30 mouse cellular contexts compared by ENCODE assay signal in genomic region chr5:65324758-65325355, GRCm38 (mm10). TPM values are rescaled to one million over a fixed set of nuclear protein-coding genes. Genes with fewer than 3 reads are reported as not detected.
DNase-seq lines count a peak whose midpoint lies in the region; ATAC-seq and TF ChIP-seq lines count a peak whose summit lies in the region.
"Had no signal": no experiment of that assay in that cellular context is flagged by ENCODE, and none has a peak within 500 bp of the region (broad histone marks: within the 10 kb centered on the region; RNA-seq: fewer than 3 reads in every experiment).

No protein-coding gene starts in this region.

- no peak for TF ChIP-seq CTCF in liver, adult 2 months (IDR thresholded peaks at IDR 0.05; ENCODE audit: low read depth, low read length)
- TF ChIP-seq CTCF in liver, postnatal 0 days (IDR thresholded peaks at IDR 0.05; ENCODE audit: low read depth) = no peak

- no peak overlapping the region; the same call in 1 of the 2 replicates for H3K27ac ChIP-seq in liver, adult 2 months (replicated peaks; ENCODE audit: insufficient read depth, low read depth, low read length)
- H3K27ac ChIP-seq in liver, postnatal 0 days (ENCODE audit: low read depth) = no peak overlapping the region
- H3K27ac ChIP-seq: forebrain, embryonic 13.5 days; hindbrain, embryonic 12.5 days; hindbrain, postnatal 0 days; intestine, embryonic 15.5 days; layer of hippocampus, adult 2 months; limb, embryonic 13.5 days; liver, embryonic 12.5 days; midbrain, embryonic 10.5 days; midbrain, embryonic 15.5 days; neural tube, embryonic 15.5 days had no signal

- peak; percentile 25 for DNase-seq in adrenal gland, adult 8-10 months
- no peak for DNase-seq in adrenal gland, adult 18-20 months (ENCODE audit: low spot score in 2 of 2)
- DNase-seq in kidney, adult 11 months = peak; percentile 28
- DNase-seq in kidney, postnatal 4 days = no peak
- DNase-seq in liver, adult 2 months (ENCODE audit: extremely low read depth, low read depth, low spot score) = peak; percentile 90
- DNase-seq in liver, postnatal 0 days = no peak
- DNase-seq in layer of hippocampus, adult 9-11 months = no peak
- DNase-seq: adrenal gland, postnatal 25 days; gastrocnemius, postnatal 36 days; kidney, postnatal 14 days; lung, adult 18-20 months; retina, postnatal 1 day; right cerebral cortex, postnatal 14 days; thymus, postnatal 25 days had no signal

- 32% methylated on average over 3 of the region's 3 CpGs for WGBS in liver, adult 2 months
- WGBS in liver, postnatal 0 days (ENCODE audit: insufficient replicate concordance) = 77% methylated on average over 3 of the region's 3 CpGs

- no peak for TF ChIP-seq POLR2A in liver, adult 2 months (IDR thresholded peaks at IDR 0.05; ENCODE audit: extremely low read depth, insufficient read depth, low read length)

- H3K9ac ChIP-seq in liver, adult 2 months (ENCODE audit: low read depth, low read length) = no peak overlapping the region
- H3K9ac ChIP-seq in liver, postnatal 0 days (replicated peaks) = no peak overlapping the region
- H3K9ac ChIP-seq: forebrain, embryonic 13.5 days; hindbrain, embryonic 12.5 days; intestine, embryonic 15.5 days; limb, embryonic 13.5 days; liver, embryonic 12.5 days; midbrain, embryonic 15.5 days; neural tube, embryonic 15.5 days had no signal

- no peak for TF ChIP-seq EP300 in liver, postnatal 0 days (IDR thresholded peaks at IDR 0.05; ENCODE audit: low read depth)

- H3K4me2 ChIP-seq in liver, postnatal 0 days (ENCODE audit: low read depth, low read length) = no peak overlapping the region
- H3K4me2 ChIP-seq: forebrain, embryonic 13.5 days; hindbrain, embryonic 12.5 days; intestine, embryonic 15.5 days; limb, embryonic 13.5 days; liver, embryonic 12.5 days; midbrain, embryonic 15.5 days; neural tube, embryonic 15.5 days had no signal

- no peaks in the 10 kb centered on the region for H3K9me3 ChIP-seq in liver, postnatal 0 days (ENCODE audit: low read length)
- H3K9me3 ChIP-seq: forebrain, embryonic 13.5 days; hindbrain, embryonic 12.5 days; intestine, embryonic 15.5 days; limb, embryonic 13.5 days; liver, embryonic 12.5 days; midbrain, embryonic 10.5 days; midbrain, embryonic 15.5 days; neural tube, embryonic 15.5 days had no signal

- H3K79me2 ChIP-seq in liver, adult 2 months (ENCODE audit: control insufficient read depth, insufficient read depth, low read length) = peaks cover 12% of the 10 kb centered on the region; the same call in 1 of the 2 replicates

- H3K27me3 ChIP-seq in liver, adult 2 months (ENCODE audit: control insufficient read depth, insufficient read depth, low read length) = no peaks in the 10 kb centered on the region
- no peaks in the 10 kb centered on the region for H3K27me3 ChIP-seq in liver, postnatal 0 days (ENCODE audit: insufficient read depth, low read length)
- H3K27me3 ChIP-seq: forebrain, embryonic 13.5 days; hindbrain, embryonic 12.5 days; intestine, embryonic 15.5 days; limb, embryonic 13.5 days; liver, embryonic 12.5 days; midbrain, embryonic 15.5 days; neural tube, embryonic 15.5 days had no signal

- H3K4me3 ChIP-seq in liver, adult 2 months (ENCODE audit: insufficient read depth, low read depth, low read length) = no peak overlapping the region
- no peak overlapping the region for H3K4me3 ChIP-seq in liver, postnatal 0 days (ENCODE audit: low read depth, low read length)
- H3K4me3 ChIP-seq: forebrain, embryonic 13.5 days; hindbrain, embryonic 12.5 days; intestine, embryonic 15.5 days; layer of hippocampus, adult 2 months; limb, embryonic 13.5 days; liver, embryonic 12.5 days; midbrain, embryonic 10.5 days; midbrain, embryonic 15.5 days; neural tube, embryonic 15.5 days had no signal

- no peak for ATAC-seq in liver, postnatal 0 days
- peak; percentile 57; the same call in 1 of the 2 replicates for ATAC-seq in megakaryocyte progenitor cell, adult 5-6 weeks (replicated peaks; ENCODE audit: poor library complexity)
- ATAC-seq: CD4-positive, CD25-positive, alpha-beta regulatory T cell, adult 4 months; forebrain, embryonic 13.5 days; hindbrain, postnatal 0 days; intestine, embryonic 15.5 days; liver, embryonic 12.5 days; lung, postnatal 0 days; midbrain, embryonic 15.5 days had no signal

- H3K36me3 ChIP-seq in liver, adult 2 months (ENCODE audit: control insufficient read depth, insufficient read depth, low read length) = no peaks in the 10 kb centered on the region
- 0 out of 2 replicates have a peak, but pooled peaks cover 3% of the 10 kb centered on the region for H3K36me3 ChIP-seq in liver, postnatal 0 days (replicated peaks; ENCODE audit: insufficient read depth, low read length)
- H3K36me3 ChIP-seq: hindbrain, embryonic 12.5 days; intestine, embryonic 15.5 days; limb, embryonic 13.5 days; midbrain, embryonic 15.5 days; neural tube, embryonic 15.5 days had no signal

- peaks cover 9% of the 10 kb centered on the region; the same call in 1 of the 2 replicates for H3K4me1 ChIP-seq in liver, adult 2 months (ENCODE audit: control insufficient read depth, insufficient read depth, low read length)
- peaks cover 18% of the 10 kb centered on the region for H3K4me1 ChIP-seq in liver, postnatal 0 days (ENCODE audit: insufficient read depth)
- H3K4me1 ChIP-seq: forebrain, embryonic 13.5 days; hindbrain, embryonic 12.5 days; midbrain, embryonic 10.5 days; midbrain, embryonic 15.5 days; neural tube, embryonic 15.5 days had no signal

RNA-seq across cellular contexts. Expression of gene Rfc1, which starts 10.6 kb away (rescaled TPM):
- 10 to 100 TPM; 49.3 to 58.4 (median 53.8) TPM for total RNA-seq in adrenal gland, adult 8-10 months (2022)
- total RNA-seq in adrenal gland, adult 18-20 months (2021) = 10 to 100 TPM; 31.3 to 43.8 TPM
- 16.5 and 19.3 TPM in 2 replicates for total RNA-seq in liver, adult 2 months (2014; rRNA removed)
- polyA plus RNA-seq in liver, adult 2 months (2012; rRNA removed) = 3.7 and 4.6 TPM in 2 replicates
- polyA plus RNA-seq in liver, postnatal 0 days (2015; fragmentation: Nextera tagmentation; extraction: Ambion mirVana) = 26.4 and 32.3 TPM in 2 replicates
- 64.9 and 65.7 TPM in 2 replicates for total RNA-seq in megakaryocyte progenitor cell, adult 5-6 weeks (2015)
- total RNA-seq in megakaryocyte progenitor cell, adult 5-6 weeks (2017) = 88.2 and 140 TPM in 2 replicates

RNA-seq across cellular contexts. Expression of gene Klb, which starts 23.3 kb away (rescaled TPM):
- total RNA-seq in adrenal gland, adult 8-10 months (2022) = 1 to 10 TPM in 3 of 4 experiments, under 1 TPM in 1; 0.80 to 6.0 (median 4.5) TPM
- 10 to 100 TPM in 1 of 2 experiments, 1 to 10 TPM in 1; 8.6 to 15.3 TPM for total RNA-seq in adrenal gland, adult 18-20 months (2021)
- total RNA-seq in liver, adult 2 months (2014; rRNA removed) = 40.2 and 49.9 TPM in 2 replicates
- polyA plus RNA-seq in liver, adult 2 months (2012; rRNA removed) = 16.7 and 17.7 TPM in 2 replicates
- 17.4 and 19.3 TPM in 2 replicates for polyA plus RNA-seq in liver, postnatal 0 days (2015; fragmentation: Nextera tagmentation; extraction: Ambion mirVana)
- total RNA-seq in megakaryocyte progenitor cell, adult 5-6 weeks (2015) = not detected in 2 replicates
- total RNA-seq in megakaryocyte progenitor cell, adult 5-6 weeks (2017) = not detected in 2 replicates
- total RNA-seq: hindbrain, postnatal 0 days had no signal
- polyA plus RNA-seq: CD4-positive, CD25-positive, alpha-beta regulatory T cell, adult 4 months; embryonic facial prominence, embryonic 11.5 days; heart, embryonic 14.5 days; hindbrain, embryonic 12.5 days; macrophage had no signal

Comparison
In these comparisons a context has a peak if more than half of its experiments do, and no peak if none do; other contexts are left out.
1. DNase-seq: peak in adrenal gland, adult 8-10 months (single experiment), kidney, adult 11 months (single experiment) and liver, adult 2 months (single experiment); none in adrenal gland, adult 18-20 months (0 of 2), kidney, postnatal 4 days (0 of 2), liver, postnatal 0 days (single experiment) and layer of hippocampus, adult 9-11 months (single experiment).